Mouse (Mus musculus) CH12.LX (cell line): ENCODE measurements around the gene Mcf2l. TPM values are rescaled to one million over a fixed set of nuclear protein-coding genes. Genes with fewer than 3 reads are reported as not detected.

Experiments used
- DNase-seq: peaks from one replicate; pipeline ENCODE4 v3.0.0-alpha.2; 2013; ENCODE audit errors: extremely low read depth
- H3K27ac ChIP-seq: 2 replicates; pipeline ENCODE4 v1.5.1; 2012; ENCODE audit warnings: low read depth, mild to moderate bottlenecking, control low read depth, moderate library complexity; ENCODE audit not compliant: insufficient read depth
- H3K27me3 ChIP-seq: replicated peaks from 2 replicates; pipeline ENCODE3; 2012; ENCODE audit warnings: inconsistent platforms
- H3K36me3 ChIP-seq, 2 experiments: replicated peaks in 1 of 2; 2 replicates each; pipeline versions ENCODE3 to v1.6.1; 2012; ENCODE audit warnings: inconsistent platforms in 1 of 2, low read length in 1 of 2, mild to moderate bottlenecking in 1 of 2, mixed read lengths in 1 of 2, moderate library complexity in 1 of 2; ENCODE audit not compliant: control insufficient read depth in 1 of 2, insufficient read depth in 1 of 2
- H3K4me1 ChIP-seq, 2 experiments: 2 replicates each; pipeline ENCODE4 v1.6.1; 2012; ENCODE audit warnings: inconsistent platforms in 1 of 2, moderate library complexity in 1 of 2; ENCODE audit not compliant: insufficient read depth in 2 of 2, control insufficient read depth in 1 of 2
- H3K4me2 ChIP-seq: 2 replicates; pipeline ENCODE4 v1.6.1; 2012; ENCODE audit warnings: low read depth, mild to moderate bottlenecking, control low read depth; ENCODE audit not compliant: poor library complexity, insufficient read depth, severe bottlenecking
- H3K4me3 ChIP-seq, 3 experiments: fragments of 150-350 bp in 1 of 3; sonication (generic) in 1 of 3; replicated peaks in 1 of 3; 2 replicates each; pipeline versions ENCODE3 to v1.5.1; 2011 to 2012; ENCODE audit warnings: low read depth in 2 of 3, low read length in 2 of 3, mild to moderate bottlenecking in 2 of 3, moderate library complexity in 2 of 3, control low read depth in 1 of 3, improper control_type of control experiment in 1 of 3, inconsistent platforms in 1 of 3, mixed read lengths in 1 of 3; ENCODE audit not compliant: poor library complexity in 1 of 3
- H3K79me2 ChIP-seq: replicated peaks from 2 replicates; pipeline ENCODE4 v1.6.1; 2012; ENCODE audit warnings: mild to moderate bottlenecking, moderate library complexity; ENCODE audit not compliant: control insufficient read depth, poor library complexity, insufficient read depth, severe bottlenecking; ENCODE audit errors: extremely low read depth
- H3K9ac ChIP-seq: 2 replicates; pipeline ENCODE4 v1.6.1; 2012; ENCODE audit warnings: low read depth, mild to moderate bottlenecking, control low read depth, moderate library complexity; ENCODE audit not compliant: insufficient read depth
- H3K9me3 ChIP-seq: replicated peaks from 2 replicates; pipeline ENCODE3; 2012; ENCODE audit warnings: low read length, inconsistent platforms, mixed read lengths
- BHLHE40 ChIP-seq: IDR thresholded peaks from 2 replicates; pipeline ENCODE4 v1.6.1; 2011; ENCODE audit warnings: mild to moderate bottlenecking, low read depth, low read length, improper control_type of control experiment
- CHD1 ChIP-seq: IDR thresholded peaks from 2 replicates; pipeline ENCODE4 v1.6.1; 2012; ENCODE audit warnings: low read depth, low read length, improper control_type of control experiment, inconsistent platforms
- CHD2 ChIP-seq: IDR thresholded peaks from 2 replicates; pipeline ENCODE4 v1.6.1; 2011; ENCODE audit warnings: low read length, improper control_type of control experiment
- CTCF ChIP-seq, 2 experiments: IDR thresholded peaks in 1 of 2; conservative IDR thresholded peaks in 1 of 2; 2 replicates each; pipeline ENCODE4 v1.5.1; 2011 to 2012; ENCODE audit warnings: low read depth in 2 of 2, low read length in 2 of 2, improper control_type of control experiment in 1 of 2, inconsistent platforms in 1 of 2, mild to moderate bottlenecking in 1 of 2, moderate library complexity in 1 of 2
- E2F4 ChIP-seq: IDR thresholded peaks from 2 replicates; pipeline ENCODE4 v1.6.1; 2011; ENCODE audit warnings: low read depth, low read length, improper control_type of control experiment; ENCODE audit not compliant: insufficient replicate concordance
- ETS1 ChIP-seq: conservative IDR thresholded peaks from 2 replicates; pipeline ENCODE4 v1.6.1; 2012; ENCODE audit warnings: low read depth, mild to moderate bottlenecking, inconsistent platforms, low read length, improper control_type of control experiment, moderate library complexity
- GABPA ChIP-seq: IDR thresholded peaks from 2 replicates; pipeline ENCODE4 v1.6.1; 2012; ENCODE audit warnings: low read depth, low read length, improper control_type of control experiment, inconsistent platforms; ENCODE audit not compliant: insufficient replicate concordance
- JUN ChIP-seq: IDR thresholded peaks from 2 replicates; pipeline ENCODE4 v1.6.1; 2011; ENCODE audit warnings: low read depth, mild to moderate bottlenecking, low read length, improper control_type of control experiment, moderate library complexity; ENCODE audit not compliant: insufficient read depth
- JUND ChIP-seq: conservative IDR thresholded peaks from 2 replicates; pipeline ENCODE4 v1.6.1; 2011; ENCODE audit warnings: low read depth, low read length, improper control_type of control experiment
- KAT2A ChIP-seq: IDR thresholded peaks from 2 replicates; pipeline ENCODE4 v1.6.1; 2012; ENCODE audit warnings: low read length, improper control_type of control experiment, inconsistent platforms; ENCODE audit not compliant: insufficient replicate concordance
- MAX ChIP-seq: IDR thresholded peaks from 2 replicates; pipeline ENCODE4 v1.6.1; 2011; ENCODE audit warnings: low read length, improper control_type of control experiment
- MAZ ChIP-seq: IDR thresholded peaks from 2 replicates; pipeline ENCODE4 v1.6.1; 2012; ENCODE audit warnings: low read depth, mild to moderate bottlenecking, inconsistent platforms, low read length, improper control_type of control experiment, moderate library complexity
- MEF2A ChIP-seq: IDR thresholded peaks from 2 replicates; pipeline ENCODE4 v1.6.1; 2014; ENCODE audit warnings: low read depth, mild to moderate bottlenecking, inconsistent platforms, low read length, improper control_type of control experiment, borderline replicate concordance
- MYC ChIP-seq: IDR thresholded peaks from 2 replicates; pipeline ENCODE4 v1.6.1; 2011; ENCODE audit warnings: low read depth, mild to moderate bottlenecking, improper control_type of control experiment, low read length
- NELFE ChIP-seq: IDR thresholded peaks from 2 replicates; pipeline ENCODE4 v1.6.1; 2011; ENCODE audit warnings: low read depth, low read length, improper control_type of control experiment
- NRF1 ChIP-seq: IDR thresholded peaks from 2 replicates; pipeline ENCODE4 v1.6.1; 2014; ENCODE audit warnings: low read depth, mild to moderate bottlenecking, inconsistent platforms, low read length, improper control_type of control experiment, moderate library complexity
- PAX5 ChIP-seq: IDR thresholded peaks from 2 replicates; pipeline ENCODE4 v1.6.1; 2012; ENCODE audit warnings: low read length, inconsistent platforms, mixed read lengths
- POLR2A ChIP-seq: IDR thresholded peaks from 2 replicates; pipeline ENCODE4 v1.6.1; 2011; ENCODE audit warnings: low read depth, mild to moderate bottlenecking, improper control_type of control experiment, low read length
- POLR2AphosphoS2 ChIP-seq: IDR thresholded peaks from 2 replicates; pipeline ENCODE4 v1.6.1; 2011; ENCODE audit warnings: low read depth, low read length, improper control_type of control experiment
- RAD21 ChIP-seq: IDR thresholded peaks from 2 replicates; pipeline ENCODE4 v1.6.1; 2011; ENCODE audit warnings: low read depth, mild to moderate bottlenecking, low read length, improper control_type of control experiment, moderate library complexity
- RCOR1 ChIP-seq: conservative IDR thresholded peaks from 2 replicates; pipeline ENCODE4 v1.6.1; 2012; ENCODE audit warnings: low read depth, mild to moderate bottlenecking, inconsistent platforms, low read length, improper control_type of control experiment
- SIN3A ChIP-seq: IDR thresholded peaks from 2 replicates; pipeline ENCODE4 v1.6.1; 2012; ENCODE audit warnings: low read length, improper control_type of control experiment, inconsistent platforms
- SMC3 ChIP-seq: IDR thresholded peaks from 2 replicates; pipeline ENCODE4 v1.6.1; 2011; ENCODE audit warnings: low read depth, low read length, improper control_type of control experiment
- TCF12 ChIP-seq: IDR thresholded peaks from 2 replicates; pipeline ENCODE4 v1.6.1; 2014; ENCODE audit warnings: low read depth, mild to moderate bottlenecking, inconsistent platforms, low read length, improper control_type of control experiment
- UBTF ChIP-seq: IDR thresholded peaks from 2 replicates; pipeline ENCODE4 v1.6.1; 2012; ENCODE audit warnings: low read depth, mild to moderate bottlenecking, inconsistent platforms, low read length, improper control_type of control experiment, moderate library complexity
- USF1 ChIP-seq: IDR thresholded peaks from 2 replicates; pipeline ENCODE4 v1.6.1; 2014; ENCODE audit warnings: low read depth, mild to moderate bottlenecking, inconsistent platforms, low read length, improper control_type of control experiment
- USF2 ChIP-seq: conservative IDR thresholded peaks from 2 replicates; pipeline ENCODE4 v1.6.1; 2011; ENCODE audit warnings: low read depth, low read length, improper control_type of control experiment
- ZC3H11A ChIP-seq: IDR thresholded peaks from 2 replicates; pipeline ENCODE4 v1.6.1; 2012; ENCODE audit warnings: low read depth, mild to moderate bottlenecking, inconsistent platforms, low read length, improper control_type of control experiment
- ZNF384 ChIP-seq: IDR thresholded peaks from 2 replicates; pipeline ENCODE4 v1.6.1; 2012; ENCODE audit warnings: low read depth, low read length, improper control_type of control experiment, inconsistent platforms
- dilution Hi-C: fragments of 300-500 bp; cut with MboI; formaldehyde crosslinking; loops from 2 replicates; pipeline ENCODE4 v1.14.3; 2020; ENCODE audit warnings: low sequenced_read_pairs; ENCODE audit not compliant: extremely low pct_unique_long_range_greater_than_20kb, extremely low pct_ligation_motif_present
- in situ Hi-C: fragments of 300-500 bp; cut with MboI; formaldehyde crosslinking; loops from 3 replicates; pipeline ENCODE4 v1.14.3; 2019; ENCODE audit warnings: low sequenced_read_pairs, low pct_ligation_motif_present, low pct_unique_long_range_greater_than_20kb, mixed read lengths
- polyA plus RNA-seq: library from polyadenylated mRNA; unstranded; fragments of >175 nt; gene quantifications from 2 replicates; pipeline ENCODE4 v1.2.1, GENCODE M21; 2012; ENCODE audit warnings: low read depth; ENCODE audit not compliant: insufficient read length
- total RNA-seq, 2 experiments: library from RNA; depleted of rRNA; stranded (reverse); fragments of 300-350 nt in 1 of 2; fragments of >200 nt in 1 of 2; gene quantifications; 2 replicates each; pipeline ENCODE4 v1.2.3; 2012 to 2014

Gene Mcf2l
- total and polyA plus RNA-seq, 3 experiments: not detected

- H3K9me3 ChIP-seq: no peaks in the 10 kb centered on the region
- in situ Hi-C loops: no loop called here
- no peak for DNase-seq
- no peak overlapping the region for H3K4me3 ChIP-seq
- H3K79me2 ChIP-seq: no peaks in the 10 kb centered on the region
- no peak overlapping the region for H3K27ac ChIP-seq
- H3K27me3 ChIP-seq: peaks cover 95% of the 10 kb centered on the region
- H3K9ac ChIP-seq: no peak overlapping the region
- TF ChIP-seq UBTF (no peak), NELFE (no peak), JUN (no peak)
- TF ChIP-seq, all 38 proteins: peak for 0
- dilution Hi-C loops: no loop called here
- Histone ChIP-seq H3K36me3 (no peaks in the 10 kb centered on the region), H3K4me2 (no peak overlapping the region), H3K4me1 (peaks cover 0 to 3% of the 10 kb centered on the region in 2 experiments; a peak in 1 of 4 replicates)
These were observed 164.0 kb downstream of the Mcf2l start for GRCm38 (mm10) chr8:13037569-13037968.

- no peaks in the 10 kb centered on the region for H3K79me2 ChIP-seq
- H3K4me2 ChIP-seq: no peak overlapping the region
- in situ Hi-C loops: no loop called here
These were observed 165.4 kb downstream of the Mcf2l start for GRCm38 (mm10) chr8:13039054-13039453.

GRCm38 (mm10) chr8:13041459-13041858 lies 167.9 kb downstream of the Mcf2l start:
- H3K9me3 ChIP-seq: no peaks in the 10 kb centered on the region
- in situ Hi-C loops (no loop called here), dilution Hi-C loops (no loop called here)
- no peak overlapping the region for H3K4me2 ChIP-seq
- no peak overlapping the region for H3K9ac ChIP-seq
- no peak for DNase-seq
- H3K36me3 ChIP-seq: no peaks in the 10 kb centered on the region
- no peaks in the 10 kb centered on the region; a peak in 1 of 4 replicates for H3K4me1 ChIP-seq
- H3K79me2 ChIP-seq: no peaks in the 10 kb centered on the region
- no peak overlapping the region for H3K4me3 ChIP-seq
- H3K27me3 ChIP-seq: peaks cover 95% of the 10 kb centered on the region
- H3K27ac ChIP-seq: no peak overlapping the region
- TF ChIP-seq SMC3: no peak
- TF ChIP-seq NELFE: no peak
- no peak for TF ChIP-seq E2F4
- no peak for TF ChIP-seq NRF1
- no peak for TF ChIP-seq GABPA
- no peak for TF ChIP-seq KAT2A
- TF ChIP-seq ETS1: no peak
- no peak for TF ChIP-seq PAX5
- TF ChIP-seq CHD1: no peak
- TF ChIP-seq POLR2AphosphoS2: no peak
- TF ChIP-seq MEF2A: no peak
- TF ChIP-seq ZC3H11A: no peak
- no peak for TF ChIP-seq CHD2
- no peak for TF ChIP-seq TCF12
- TF ChIP-seq MAZ: no peak
- TF ChIP-seq UBTF: no peak
- no peak for TF ChIP-seq SIN3A
- TF ChIP-seq CTCF (conservative IDR thresholded peaks at IDR 0.05 in 1 of 2, IDR thresholded peaks at IDR 0.05 in 1 of 2; ENCODE audit: low read depth in 2 of 2, low read length in 2 of 2): no peak

More at GRCm38 (mm10) chr8:13039054-13039453, 165.4 kb downstream of the Mcf2l start:
- H3K9ac ChIP-seq: no peak overlapping the region
- no peak overlapping the region for H3K27ac ChIP-seq
- no peaks in the 10 kb centered on the region for H3K36me3 ChIP-seq
- H3K4me3 ChIP-seq: no peak overlapping the region
- dilution Hi-C loops: no loop called here
- no peak for TF ChIP-seq NELFE
- no peak for TF ChIP-seq E2F4
- TF ChIP-seq CHD2: no peak
- TF ChIP-seq PAX5: no peak
- no peak for TF ChIP-seq CHD1
- no peak for TF ChIP-seq BHLHE40
- TF ChIP-seq RCOR1: no peak
- no peak for TF ChIP-seq POLR2A
- TF ChIP-seq SMC3: no peak
- no peak for TF ChIP-seq ZNF384
- TF ChIP-seq MYC: no peak
- no peak for TF ChIP-seq JUN
- no peak for TF ChIP-seq JUND
- no peak for TF ChIP-seq USF2
- TF ChIP-seq NRF1: no peak
- TF ChIP-seq USF1: no peak
- no peak for TF ChIP-seq GABPA
- TF ChIP-seq MAX: no peak
- TF ChIP-seq RAD21: no peak
- no peak for DNase-seq
- peaks cover 94% of the 10 kb centered on the region for H3K27me3 ChIP-seq
- H3K4me1 ChIP-seq: peaks cover 0 to 3% of the 10 kb centered on the region in 2 experiments; a peak in 1 of 4 replicates
- no peaks in the 10 kb centered on the region for H3K9me3 ChIP-seq
